Mouse (Mus musculus): Measurements from ENCODE around the gene Dpep2nb.

DNA sequence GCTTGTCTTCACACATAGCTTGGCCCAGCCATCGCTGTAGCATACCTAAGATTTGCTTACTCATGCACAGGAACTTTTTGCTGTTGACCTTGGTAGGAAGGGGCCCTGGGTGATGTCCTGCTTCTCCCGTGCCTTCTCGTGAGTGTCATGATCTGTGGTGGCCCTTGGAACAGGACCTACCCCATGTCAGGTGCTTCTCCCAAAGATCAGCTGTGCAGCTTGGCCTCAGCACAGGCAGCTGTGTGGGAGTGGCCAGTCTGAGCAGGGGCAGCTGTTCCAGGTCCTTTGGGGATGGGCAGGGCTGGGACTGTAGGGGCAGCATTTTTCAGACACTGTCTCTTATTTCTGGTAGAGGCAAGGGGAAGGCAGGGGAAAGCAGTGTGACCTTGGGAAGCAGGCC is 38.4 kb upstream of the Dpep2nb start:
- TF ChIP-seq POLR2A (IDR thresholded peaks at IDR 0.05; ENCODE audit: low read depth, low read length) = no peak
- no peak for TF ChIP-seq CTCF (conservative IDR thresholded peaks at IDR 0.05; ENCODE audit: insufficient read depth, insufficient read length, low read depth, low read length)

Data from kidney, adult 2 months (tissue).